Mouse (Mus musculus) activated CD4-positive, CD25-positive, alpha-beta regulatory T cell, adult 9 weeks (primary cell): ENCODE results near the gene Nr1h3. TPM values are rescaled to one million over a fixed set of nuclear protein-coding genes. Genes with fewer than 3 reads are reported as not detected.

Experiments
- polyA plus RNA-seq: library from polyadenylated mRNA; unstranded; fragments of 100-300 nt; shearing (Covaris generic); gene quantifications from one replicate; pipeline ENCODE4 v1.2.1, GENCODE M21; 2017

Nr1h3 gene
- 1.9 TPM for polyA plus RNA-seq

DNA sequence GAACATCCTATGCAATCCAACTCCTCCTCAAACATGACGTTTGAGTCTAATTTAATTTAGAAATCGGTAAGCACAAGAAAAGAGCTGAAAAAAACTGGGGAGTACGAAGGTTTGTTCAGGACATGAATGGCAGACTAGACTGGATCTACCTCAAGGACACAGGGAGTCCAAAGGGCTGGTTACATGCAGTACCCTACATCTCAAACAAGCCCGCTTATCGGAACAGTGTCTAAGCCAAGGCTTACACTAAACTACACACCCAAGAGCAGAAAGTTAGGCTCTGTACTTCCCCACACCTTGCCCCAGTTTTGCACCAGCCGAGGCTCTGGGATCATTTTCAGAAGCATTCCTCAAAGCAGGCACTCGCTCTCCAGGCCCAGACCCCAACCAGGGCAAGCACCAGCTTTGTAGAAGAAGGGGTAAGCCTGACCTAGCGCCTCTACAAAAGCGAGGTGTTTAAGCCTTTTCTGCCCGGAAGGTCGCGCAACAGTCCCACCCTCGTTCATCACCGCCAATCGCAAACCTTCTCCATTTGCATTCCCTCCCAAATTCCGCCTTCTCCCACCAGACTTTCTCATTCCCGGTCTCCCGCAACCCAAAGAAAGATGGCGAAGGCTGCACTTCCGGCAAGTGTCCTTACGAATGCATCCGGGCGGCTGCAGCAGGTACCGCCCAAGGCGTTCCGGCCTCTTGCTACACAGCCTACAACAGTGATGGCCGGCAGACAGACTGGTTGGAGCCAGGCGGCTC, at the start of gene Nr1h3, which contains the start of gene Acp2:
TSS of gene Nr1h3 (minus strand) at position 613 of the 750 bp plus-strand sequence.
TSS of gene Acp2 (plus strand) at position 664 of the 750 bp plus-strand sequence.

DNA sequence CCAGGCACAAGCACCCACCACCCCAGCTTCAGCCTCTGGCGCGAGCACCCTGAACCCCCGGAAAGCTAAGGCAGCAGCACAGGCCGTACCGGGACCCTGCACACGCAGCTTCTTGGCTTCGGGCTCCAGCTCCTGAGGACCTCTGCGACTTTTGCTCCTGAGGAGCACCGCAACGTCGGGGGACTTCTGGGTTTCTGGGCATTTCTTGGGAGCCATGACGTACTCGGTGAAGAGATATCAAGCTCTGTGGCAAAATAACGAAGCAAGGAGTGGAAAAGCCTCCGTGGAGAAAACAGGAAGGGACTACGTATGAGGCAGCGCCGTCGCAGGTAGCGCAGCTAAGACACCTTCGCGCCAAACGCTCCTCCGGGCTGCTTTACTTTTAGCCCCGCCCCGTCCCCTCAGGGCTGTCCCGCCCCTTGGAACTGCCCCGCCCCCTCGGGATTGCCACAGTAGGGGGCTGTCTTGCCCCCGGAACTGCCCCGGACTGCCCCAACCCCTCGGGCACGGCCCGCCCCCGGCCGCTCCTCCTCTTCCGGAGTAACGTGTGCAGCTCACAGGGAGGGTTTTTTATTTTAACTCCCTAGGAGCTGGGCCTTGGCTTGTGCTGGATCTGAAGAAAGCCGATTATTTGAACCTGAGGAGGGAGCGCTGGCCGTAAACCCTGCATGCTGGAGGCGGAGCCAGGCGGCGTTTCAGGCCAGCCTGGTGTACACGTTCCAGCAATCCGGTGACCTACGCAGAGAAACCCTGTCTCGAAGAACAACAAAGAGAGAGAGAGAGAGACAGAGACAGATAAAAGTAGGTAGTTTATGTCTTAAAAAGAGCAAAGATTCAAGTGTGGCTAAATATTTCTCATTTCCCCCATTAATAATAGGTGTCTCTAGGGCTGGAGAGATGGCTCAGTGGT, 34.2 kb upstream of the Nr1h3 start, which contains the start of gene Ddb2:
TSS of gene Ddb2 (minus strand) at position 382 of the 910 bp plus-strand sequence.

DNA sequence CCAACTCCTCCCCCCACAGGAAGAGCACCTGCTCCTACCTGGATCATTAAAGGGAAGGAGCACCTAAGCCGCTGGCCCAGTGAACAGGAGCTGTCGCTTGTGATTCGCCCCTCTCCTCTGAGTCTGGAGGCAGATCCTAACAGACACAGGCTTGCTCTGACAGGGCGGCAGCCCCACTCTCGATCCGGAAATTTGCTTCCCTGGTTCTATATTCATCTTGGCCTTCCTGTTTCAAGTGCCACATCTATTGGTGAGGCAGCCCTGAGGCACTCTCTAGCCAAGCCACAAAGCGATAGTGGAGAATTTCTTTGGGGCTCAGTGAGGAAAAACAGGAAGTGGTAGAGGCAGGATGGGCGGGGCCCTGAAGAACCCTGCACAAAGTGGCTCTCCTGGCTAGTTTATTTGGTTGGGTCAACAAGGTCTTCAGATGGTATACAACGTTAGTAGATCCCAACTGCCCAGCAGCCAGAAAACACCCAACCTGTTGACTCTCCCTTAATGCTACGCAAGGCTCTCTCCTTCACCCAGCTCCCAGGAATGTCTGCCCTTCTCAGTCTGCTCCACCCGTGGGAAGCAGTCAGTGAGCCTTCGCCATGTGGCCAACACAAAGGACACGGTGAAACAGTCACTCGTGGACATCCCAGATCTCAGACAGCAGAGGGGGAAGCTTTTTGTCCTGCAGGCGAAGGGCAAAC, 18.8 kb downstream of the Nr1h3 start, which contains the start of gene Madd:
TSS of gene Madd (minus strand) at position 127 of the 695 bp plus-strand sequence.

Other genes with a start within 250 kb of the Nr1h3 start
- gene Rapsn, start 167.2 kb downstream of the Nr1h3 start, polyA plus RNA-seq = 6.2 TPM
- 282 TPM for gene Psmc3, start 148.8 kb downstream of the Nr1h3 start, polyA plus RNA-seq
- gene Slc39a13, start 132.4 kb downstream of the Nr1h3 start, polyA plus RNA-seq = 36.3 TPM
- gene Spi1, start 120.4 kb downstream of the Nr1h3 start, polyA plus RNA-seq = 1.2 TPM
- not detected for gene Mybpc3, start 84.7 kb downstream of the Nr1h3 start, polyA plus RNA-seq
- 132 TPM for gene Madd, start 19.0 kb downstream of the Nr1h3 start, polyA plus RNA-seq
- gene Acp2, start 51 bp upstream of the Nr1h3 start, polyA plus RNA-seq = 21.2 TPM
- 88.7 TPM for gene Ddb2, start 34.1 kb upstream of the Nr1h3 start, polyA plus RNA-seq
- gene Pacsin3, start 53.1 kb upstream of the Nr1h3 start, polyA plus RNA-seq = 0.46 TPM
- 127 TPM for gene Arfgap2, start 62.1 kb upstream of the Nr1h3 start, polyA plus RNA-seq
- 30.6 TPM for gene 1110051M20Rik, start 241.9 kb upstream of the Nr1h3 start, polyA plus RNA-seq